Mouse (Mus musculus): ENCODE results near the gene Snx9. TPM values are rescaled to one million over a fixed set of nuclear protein-coding genes. Genes with fewer than 3 reads are reported as not detected.

Snx9 gene
- polyA plus RNA-seq, 1 experiment from 2014 or later, result 22.9 TPM

DNA sequence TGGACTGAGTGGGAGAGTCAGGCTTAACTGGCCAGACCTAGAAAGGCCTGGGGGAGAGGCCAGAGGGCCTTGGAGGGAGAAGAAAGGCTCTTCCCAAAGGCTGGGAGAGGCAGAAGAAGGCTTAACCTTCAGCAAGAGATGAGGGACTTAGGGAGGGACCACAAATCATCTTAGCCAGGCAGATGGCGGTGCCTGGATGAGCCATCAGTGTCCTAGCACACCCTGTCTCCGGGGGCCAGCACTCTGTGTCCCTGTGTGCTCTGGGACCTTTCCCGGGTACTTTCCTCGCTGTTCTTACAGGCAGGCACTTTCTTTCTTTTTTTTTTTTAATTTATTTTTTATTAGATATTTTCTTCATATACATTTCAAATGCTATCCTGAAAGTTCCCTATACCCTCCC, 68.6 kb downstream of the Snx9 start:
- 87% methylated on average over 4 of the region's 4 CpGs for WGBS

GRCm38 (mm10) chr17:5911591-5911990, 70.5 kb downstream of the Snx9 start:
- DNase-seq (ENCODE audit: low spot score), result no peak
- Histone ChIP-seq H3K27me3 (ENCODE audit: control insufficient read depth, insufficient read depth, low read length) (no peaks in the 10 kb centered on the region), H3K4me3 (ENCODE audit: low read depth, low read length) (no peak overlapping the region), H3K36me3 (ENCODE audit: control insufficient read depth, insufficient read depth, low read length) (no peaks in the 10 kb centered on the region), H3K4me1 (ENCODE audit: control insufficient read depth, insufficient read depth, low read length) (no peaks in the 10 kb centered on the region), H3K4me2 (ENCODE audit: low read depth) (no peak overlapping the region), H3K27ac (ENCODE audit: low read depth, low read length) (no peak overlapping the region), H3K9ac (ENCODE audit: low read length) (no peak overlapping the region), H3K9me3 (ENCODE audit: control insufficient read depth, low read length) (no peaks in the 10 kb centered on the region)
- WGBS, result 67% methylated on average over 12 of the region's 12 CpGs
- no peak for ATAC-seq (ENCODE audit: insufficient read depth, low FRiP score, low TSS enrichment)

More for the DNA sequence above, 68.6 kb downstream of the Snx9 start:
- Histone ChIP-seq H3K9me3 (ENCODE audit: control insufficient read depth, low read length) (no peaks in the 10 kb centered on the region), H3K4me1 (ENCODE audit: control insufficient read depth, insufficient read depth, low read length) (no peaks in the 10 kb centered on the region), H3K4me3 (ENCODE audit: low read depth, low read length) (no peak overlapping the region), H3K27ac (ENCODE audit: low read depth, low read length) (no peak overlapping the region), H3K36me3 (ENCODE audit: control insufficient read depth, insufficient read depth, low read length) (no peaks in the 10 kb centered on the region), H3K27me3 (ENCODE audit: control insufficient read depth, insufficient read depth, low read length) (no peaks in the 10 kb centered on the region), H3K4me2 (ENCODE audit: low read depth) (no peak overlapping the region), H3K9ac (ENCODE audit: low read length) (no peak overlapping the region)
- DNase-seq (ENCODE audit: low spot score), result no peak
- no peak for ATAC-seq (ENCODE audit: insufficient read depth, low FRiP score, low TSS enrichment)

DNA sequence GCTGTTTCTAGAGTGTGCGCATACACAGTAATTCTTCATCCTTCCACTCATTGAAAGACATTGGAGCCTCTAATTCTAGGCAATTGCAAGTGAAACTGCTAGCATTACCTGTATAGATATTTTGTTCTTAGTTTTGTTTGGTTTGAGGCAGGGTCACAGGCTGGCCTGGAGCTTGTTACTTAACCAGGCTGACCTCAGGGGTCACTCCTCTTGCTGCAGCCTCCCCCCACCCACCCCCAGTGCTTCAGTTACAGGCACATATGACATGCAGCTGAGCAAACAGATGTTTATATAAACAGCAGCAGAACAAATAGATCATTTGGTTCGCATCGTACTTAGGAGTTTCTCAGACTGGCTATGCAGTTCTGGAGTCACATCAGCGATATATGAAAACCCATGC, 71.7 kb downstream of the Snx9 start:
- H3K9ac ChIP-seq (ENCODE audit: low read length), result no peak overlapping the region
- DNase-seq (ENCODE audit: low spot score), result no peak
- no peaks in the 10 kb centered on the region for H3K4me1 ChIP-seq (ENCODE audit: control insufficient read depth, insufficient read depth, low read length)
- no peak overlapping the region for H3K4me3 ChIP-seq (ENCODE audit: low read depth, low read length)
- no peak overlapping the region for H3K4me2 ChIP-seq (ENCODE audit: low read depth)
- no peak overlapping the region for H3K27ac ChIP-seq (ENCODE audit: low read depth, low read length)
- no peaks in the 10 kb centered on the region for H3K27me3 ChIP-seq (ENCODE audit: control insufficient read depth, insufficient read depth, low read length)
- no peaks in the 10 kb centered on the region for H3K9me3 ChIP-seq (ENCODE audit: control insufficient read depth, low read length)
- no peaks in the 10 kb centered on the region for H3K36me3 ChIP-seq (ENCODE audit: control insufficient read depth, insufficient read depth, low read length)
- WGBS, result 85% methylated on average over 4 of the region's 4 CpGs
- ATAC-seq (ENCODE audit: insufficient read depth, low FRiP score, low TSS enrichment), result no peak

DNA sequence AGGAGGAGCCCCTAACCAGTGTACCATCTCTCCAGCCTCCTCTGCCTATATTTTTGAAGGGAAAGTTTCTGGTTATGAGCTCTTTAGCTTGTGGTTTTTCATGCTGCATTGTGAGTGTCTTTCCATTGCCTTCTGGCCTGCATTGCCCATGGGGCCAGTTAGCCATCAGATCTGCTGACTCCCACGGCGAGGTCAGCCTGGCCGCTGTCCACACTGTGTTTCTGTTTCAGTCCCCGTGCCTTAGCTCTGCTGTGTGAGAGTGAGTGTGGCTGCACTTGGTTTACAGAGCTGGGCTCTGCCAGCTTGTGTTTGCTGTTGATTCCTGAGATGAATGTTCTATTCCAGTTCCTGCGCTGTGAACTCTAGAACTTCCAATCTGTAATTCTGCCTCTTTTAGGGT, 73.1 kb downstream of the Snx9 start:
- no peak overlapping the region for H3K4me2 ChIP-seq (ENCODE audit: low read depth)
- no peak overlapping the region for H3K9ac ChIP-seq (ENCODE audit: low read length)
- ATAC-seq (ENCODE audit: insufficient read depth, low FRiP score, low TSS enrichment) (no peak), DNase-seq (ENCODE audit: low spot score) (no peak)
- no peak overlapping the region for H3K4me3 ChIP-seq (ENCODE audit: low read depth, low read length)
- H3K27me3 ChIP-seq (ENCODE audit: control insufficient read depth, insufficient read depth, low read length), result no peaks in the 10 kb centered on the region
- no peaks in the 10 kb centered on the region for H3K36me3 ChIP-seq (ENCODE audit: control insufficient read depth, insufficient read depth, low read length)
- H3K27ac ChIP-seq (ENCODE audit: low read depth, low read length), result no peak overlapping the region
- 76% methylated on average over 5 of the region's 5 CpGs for WGBS
- H3K9me3 ChIP-seq (ENCODE audit: control insufficient read depth, low read length), result no peaks in the 10 kb centered on the region
- H3K4me1 ChIP-seq (ENCODE audit: control insufficient read depth, insufficient read depth, low read length), result no peaks in the 10 kb centered on the region

DNA sequence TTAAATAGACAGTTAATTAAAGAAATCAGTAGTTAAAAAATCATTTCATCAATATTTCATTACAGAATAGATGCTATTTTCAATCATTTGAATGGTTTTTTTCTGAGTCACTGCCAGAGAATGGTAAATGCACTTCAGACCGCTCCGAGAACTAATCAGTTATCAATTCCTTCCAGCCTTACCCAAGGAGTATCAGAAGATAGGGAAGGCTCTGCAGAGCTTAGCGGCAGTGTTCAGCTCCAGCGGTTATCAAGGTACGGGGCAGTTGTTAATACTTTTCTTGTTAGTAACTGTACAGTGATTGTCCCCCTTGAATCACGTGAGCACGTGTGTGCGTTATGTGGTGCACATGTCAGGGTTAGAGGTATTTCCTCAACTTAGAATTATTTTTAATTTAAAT, 80.8 kb downstream of the Snx9 start:
- Histone ChIP-seq H3K4me3 (ENCODE audit: low read depth, low read length) (no peak overlapping the region), H3K9me3 (ENCODE audit: control insufficient read depth, low read length) (no peaks in the 10 kb centered on the region), H3K27ac (ENCODE audit: low read depth, low read length) (no peak overlapping the region), H3K4me1 (ENCODE audit: control insufficient read depth, insufficient read depth, low read length) (no peaks in the 10 kb centered on the region), H3K36me3 (ENCODE audit: control insufficient read depth, insufficient read depth, low read length) (peaks cover 4% of the 10 kb centered on the region), H3K9ac (ENCODE audit: low read length) (no peak overlapping the region), H3K27me3 (ENCODE audit: control insufficient read depth, insufficient read depth, low read length) (no peaks in the 10 kb centered on the region), H3K4me2 (ENCODE audit: low read depth) (no peak overlapping the region)
- 96% methylated on average over 8 of the region's 8 CpGs for WGBS
- ATAC-seq (ENCODE audit: insufficient read depth, low FRiP score, low TSS enrichment), result no peak
- no peak for DNase-seq (ENCODE audit: low spot score)

DNA sequence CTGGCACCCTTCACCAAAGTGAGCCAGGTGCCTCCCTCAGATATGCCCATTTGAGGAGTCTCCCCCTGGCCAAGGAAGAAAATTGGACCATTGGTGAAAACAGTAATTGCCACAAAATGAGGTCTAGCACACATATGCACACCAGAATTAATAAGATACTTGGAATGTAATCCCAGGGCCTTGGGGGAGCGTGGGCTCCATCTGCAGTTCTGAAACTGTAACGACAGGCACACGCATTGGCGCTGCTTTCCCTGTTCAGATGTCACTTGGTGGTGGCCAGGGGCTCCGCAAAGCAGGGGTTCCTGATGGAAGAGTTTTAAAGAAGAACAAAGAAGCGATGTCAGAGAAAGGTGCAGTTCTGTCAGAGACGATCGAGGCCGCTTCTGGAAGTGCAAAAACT, 82.2 kb downstream of the Snx9 start:
- no peaks in the 10 kb centered on the region for H3K27me3 ChIP-seq (ENCODE audit: control insufficient read depth, insufficient read depth, low read length)
- no peaks in the 10 kb centered on the region for H3K4me1 ChIP-seq (ENCODE audit: control insufficient read depth, insufficient read depth, low read length)
- ATAC-seq (ENCODE audit: insufficient read depth, low FRiP score, low TSS enrichment) (no peak), DNase-seq (ENCODE audit: low spot score) (peak; percentile 45)
- peaks cover 4% of the 10 kb centered on the region for H3K36me3 ChIP-seq (ENCODE audit: control insufficient read depth, insufficient read depth, low read length)
- no peak overlapping the region for H3K27ac ChIP-seq (ENCODE audit: low read depth, low read length)
- H3K4me3 ChIP-seq (ENCODE audit: low read depth, low read length), result no peak overlapping the region
- H3K4me2 ChIP-seq (ENCODE audit: low read depth), result no peak overlapping the region
- WGBS, result 76% methylated on average over 9 of the region's 9 CpGs
- H3K9ac ChIP-seq (ENCODE audit: low read length), result no peak overlapping the region
- no peaks in the 10 kb centered on the region for H3K9me3 ChIP-seq (ENCODE audit: control insufficient read depth, low read length)

DNA sequence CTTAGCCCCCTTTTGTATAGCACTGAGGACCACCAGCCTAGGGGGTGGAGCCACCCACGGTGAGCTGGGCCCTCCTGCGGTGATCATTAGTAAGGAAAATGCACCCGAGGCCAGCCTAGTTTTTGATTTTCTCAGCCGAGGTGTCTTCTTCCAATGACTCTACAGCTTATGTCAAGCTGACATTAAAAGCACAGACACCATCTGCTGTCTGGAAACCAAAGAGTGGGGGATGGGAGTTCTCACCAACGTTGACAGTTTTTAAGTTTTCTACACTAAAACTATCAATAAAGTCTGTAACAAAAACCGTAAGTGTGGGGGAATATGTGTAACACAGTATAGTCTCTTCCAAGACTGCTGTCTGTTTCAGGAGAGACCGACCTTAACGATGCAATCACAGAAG, 83.1 kb downstream of the Snx9 start:
- H3K27me3 ChIP-seq (ENCODE audit: control insufficient read depth, insufficient read depth, low read length), result no peaks in the 10 kb centered on the region
- no peaks in the 10 kb centered on the region for H3K4me1 ChIP-seq (ENCODE audit: control insufficient read depth, insufficient read depth, low read length)
- H3K27ac ChIP-seq (ENCODE audit: low read depth, low read length), result no peak overlapping the region
- H3K36me3 ChIP-seq (ENCODE audit: control insufficient read depth, insufficient read depth, low read length), result peaks cover 4% of the 10 kb centered on the region
- ATAC-seq (ENCODE audit: insufficient read depth, low FRiP score, low TSS enrichment), result no peak
- no peak overlapping the region for H3K4me2 ChIP-seq (ENCODE audit: low read depth)
- H3K9ac ChIP-seq (ENCODE audit: low read length), result no peak overlapping the region
- no peaks in the 10 kb centered on the region for H3K9me3 ChIP-seq (ENCODE audit: control insufficient read depth, low read length)
- DNase-seq (ENCODE audit: low spot score), result no peak
- H3K4me3 ChIP-seq (ENCODE audit: low read depth, low read length), result no peak overlapping the region
- 66% methylated on average over 8 of the region's 8 CpGs for WGBS

DNA sequence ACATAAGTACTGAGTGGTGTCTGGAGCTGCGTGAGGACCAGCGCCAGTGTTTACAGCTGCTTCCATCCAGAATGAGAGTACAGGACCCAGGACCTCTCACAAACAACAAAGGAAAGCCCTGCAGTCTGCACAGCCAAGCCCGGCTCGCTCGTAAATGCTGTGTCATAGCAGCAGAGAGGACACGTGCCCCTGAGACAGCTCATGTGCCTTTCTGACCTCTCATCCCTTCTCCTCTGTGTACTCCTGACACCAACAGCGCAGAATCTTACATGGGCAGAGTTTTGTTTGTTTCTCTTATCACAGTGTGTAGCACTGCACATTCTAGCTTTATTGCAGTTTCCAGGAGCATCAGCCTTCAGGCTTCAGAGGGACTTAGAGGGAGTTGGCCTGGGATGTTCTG, 85.6 kb downstream of the Snx9 start:
- Histone ChIP-seq H3K27me3 (ENCODE audit: control insufficient read depth, insufficient read depth, low read length) (no peaks in the 10 kb centered on the region), H3K27ac (ENCODE audit: low read depth, low read length) (no peak overlapping the region), H3K4me2 (ENCODE audit: low read depth) (no peak overlapping the region), H3K4me3 (ENCODE audit: low read depth, low read length) (no peak overlapping the region), H3K36me3 (ENCODE audit: control insufficient read depth, insufficient read depth, low read length) (peaks cover 2% of the 10 kb centered on the region; the same call in 1 of the 2 replicates), H3K4me1 (ENCODE audit: control insufficient read depth, insufficient read depth, low read length) (no peaks in the 10 kb centered on the region), H3K9ac (ENCODE audit: low read length) (no peak overlapping the region), H3K9me3 (ENCODE audit: control insufficient read depth, low read length) (no peaks in the 10 kb centered on the region)
- DNase-seq (ENCODE audit: low spot score) (no peak), ATAC-seq (ENCODE audit: insufficient read depth, low FRiP score, low TSS enrichment) (no peak)
- whole genome bisulfite sequencing, result 70% methylated on average over 7 of the region's 7 CpGs

DNA sequence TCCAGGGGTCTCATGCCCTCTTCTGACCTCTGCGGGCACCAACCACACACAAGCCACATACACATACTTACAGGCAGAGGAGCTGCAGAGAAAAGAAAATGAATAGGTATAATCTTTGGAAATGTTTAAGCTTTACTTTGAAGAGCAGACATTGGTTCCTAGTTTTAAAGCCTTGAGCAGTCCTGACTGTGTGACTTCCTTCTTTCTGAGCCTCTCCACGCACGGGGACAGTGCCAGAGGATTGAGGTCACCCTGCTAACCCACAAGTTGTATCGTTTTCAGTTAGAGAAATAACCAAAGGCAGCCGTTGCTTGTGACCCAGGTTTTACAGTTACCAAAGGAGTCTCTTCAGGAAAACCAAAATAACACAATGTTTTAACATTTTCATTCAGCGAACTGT, 87.9 kb downstream of the Snx9 start:
- H3K4me1 ChIP-seq (ENCODE audit: control insufficient read depth, insufficient read depth, low read length), result no peaks in the 10 kb centered on the region
- ATAC-seq (ENCODE audit: insufficient read depth, low FRiP score, low TSS enrichment) (no peak), DNase-seq (ENCODE audit: low spot score) (no peak)
- H3K9me3 ChIP-seq (ENCODE audit: control insufficient read depth, low read length), result no peaks in the 10 kb centered on the region
- H3K9ac ChIP-seq (ENCODE audit: low read length), result no peak overlapping the region
- 90% methylated on average over 6 of the region's 6 CpGs for WGBS
- no peak overlapping the region for H3K4me2 ChIP-seq (ENCODE audit: low read depth)
- H3K27me3 ChIP-seq (ENCODE audit: control insufficient read depth, insufficient read depth, low read length), result no peaks in the 10 kb centered on the region
- 0 out of 2 replicates have a peak, but pooled peaks cover 2% of the 10 kb centered on the region for H3K36me3 ChIP-seq (ENCODE audit: control insufficient read depth, insufficient read depth, low read length)
- H3K4me3 ChIP-seq (ENCODE audit: low read depth, low read length), result no peak overlapping the region
- H3K27ac ChIP-seq (ENCODE audit: low read depth, low read length), result no peak overlapping the region
